Mouse (Mus musculus) lung, adult 2 months (tissue): Measurements from ENCODE around the gene Hspa5. TPM values are rescaled to one million over a fixed set of nuclear protein-coding genes. Genes with fewer than 3 reads are reported as not detected.

Experiments
- DNase-seq: peaks from one replicate; pipeline ENCODE4 v3.0.0; 2022
- H3K4me1 ChIP-seq: fragments of 200-500 bp; 2 replicates; pipeline ENCODE4 v1.6.1; 2011; ENCODE audit warnings: low read length; ENCODE audit not compliant: control insufficient read depth, insufficient read depth
- H3K4me3 ChIP-seq: fragments of 200-500 bp; replicated peaks from 2 replicates; pipeline ENCODE3; 2011; ENCODE audit warnings: low read depth, mild to moderate bottlenecking, control low read depth, low read length; ENCODE audit errors: extremely low read depth
- CTCF ChIP-seq: fragments of 200-500 bp; IDR thresholded peaks from 2 replicates; pipeline ENCODE4 v1.5.1; 2011; ENCODE audit warnings: mild to moderate bottlenecking, low read length, control low read depth; ENCODE audit not compliant: insufficient read depth
- POLR2A ChIP-seq: fragments of 200-500 bp; IDR thresholded peaks from 2 replicates; pipeline ENCODE4 v1.6.1; 2011; ENCODE audit warnings: low read depth, mild to moderate bottlenecking, control low read depth, low read length, borderline replicate concordance; ENCODE audit errors: extremely low read depth
- WGBS: fragments of 180-500 bp; shearing (Covaris S2); methylation state at CpG from one replicate; pipeline ENCODE4 v1.1.7; 2018; 5-methylcytosine and 5-hydroxymethylcytosine counted together
- polyA plus RNA-seq: library from polyadenylated mRNA; depleted of rRNA; stranded (reverse); fragments of >200 nt; gene quantifications from 2 replicates; pipeline ENCODE4 v1.2.3, GENCODE M21; 2012

Gene Hspa5
- polyA plus RNA-seq, 1 experiment: 463 TPM

- no peak for TF ChIP-seq CTCF
- no peak for TF ChIP-seq POLR2A
- DNase-seq: no peak
- 61% methylated on average over 12 of the region's 12 CpGs for WGBS
- Histone ChIP-seq H3K4me3 (no peak overlapping the region), H3K4me1 (no peaks in the 10 kb centered on the region)
These were observed 7.0 kb upstream of the Hspa5 start for GRCm38 (mm10) chr2:34764801-34765200.

DNA sequence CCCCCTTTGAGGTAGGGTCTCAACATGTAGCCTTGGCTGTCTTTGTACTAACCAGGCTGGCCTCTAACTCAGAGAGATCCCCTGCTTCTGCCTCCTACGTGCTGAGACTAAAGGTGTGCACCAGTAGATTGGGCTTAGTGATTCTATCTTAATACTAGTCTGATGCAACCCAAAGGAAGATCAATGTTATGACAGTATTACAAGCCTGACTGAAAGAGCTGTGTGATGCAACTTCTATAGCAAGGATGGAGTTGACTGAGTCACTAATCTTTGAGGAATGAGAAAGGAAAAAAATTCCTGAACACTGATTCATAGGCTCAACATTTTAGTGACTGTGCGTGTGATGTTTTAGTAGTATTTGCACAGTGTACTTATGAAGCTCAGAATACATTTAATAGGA lies 1.7 kb upstream of the Hspa5 start:
- H3K4me1 ChIP-seq: peaks cover 12% of the 10 kb centered on the region
- TF ChIP-seq CTCF (no peak), POLR2A (no peak)
- WGBS: 81% methylated on average over 2 of the region's 2 CpGs
- no peak overlapping the region for H3K4me3 ChIP-seq
- no peak for DNase-seq

DNA sequence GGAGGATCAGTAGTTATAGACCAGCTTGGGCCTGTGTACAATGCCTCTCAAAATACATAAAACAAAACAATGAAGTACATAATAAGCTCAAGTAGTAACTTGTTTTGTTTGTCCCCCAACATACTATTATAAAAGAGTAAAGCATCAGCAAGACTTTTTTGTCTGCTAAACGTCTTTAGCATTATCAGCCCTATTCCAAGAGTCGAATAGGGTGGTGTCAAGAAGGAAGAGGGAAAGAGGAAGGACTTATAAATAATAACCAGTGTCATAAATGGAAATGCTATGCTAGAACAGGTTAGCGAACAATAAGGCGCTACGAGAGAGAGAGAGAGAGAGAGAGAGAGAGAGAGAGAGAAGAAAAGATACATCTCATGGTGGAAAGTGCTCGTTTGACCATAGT lies 819 bp upstream of the Hspa5 start:
- peak overlapping the region; percentile 86 for H3K4me3 ChIP-seq
- no peak for DNase-seq
- TF ChIP-seq POLR2A: no peak
- TF ChIP-seq CTCF: no peak
- peaks cover 13% of the 10 kb centered on the region for H3K4me1 ChIP-seq
- 1% methylated on average over 6 of the region's 6 CpGs for whole genome bisulfite sequencing

DNA sequence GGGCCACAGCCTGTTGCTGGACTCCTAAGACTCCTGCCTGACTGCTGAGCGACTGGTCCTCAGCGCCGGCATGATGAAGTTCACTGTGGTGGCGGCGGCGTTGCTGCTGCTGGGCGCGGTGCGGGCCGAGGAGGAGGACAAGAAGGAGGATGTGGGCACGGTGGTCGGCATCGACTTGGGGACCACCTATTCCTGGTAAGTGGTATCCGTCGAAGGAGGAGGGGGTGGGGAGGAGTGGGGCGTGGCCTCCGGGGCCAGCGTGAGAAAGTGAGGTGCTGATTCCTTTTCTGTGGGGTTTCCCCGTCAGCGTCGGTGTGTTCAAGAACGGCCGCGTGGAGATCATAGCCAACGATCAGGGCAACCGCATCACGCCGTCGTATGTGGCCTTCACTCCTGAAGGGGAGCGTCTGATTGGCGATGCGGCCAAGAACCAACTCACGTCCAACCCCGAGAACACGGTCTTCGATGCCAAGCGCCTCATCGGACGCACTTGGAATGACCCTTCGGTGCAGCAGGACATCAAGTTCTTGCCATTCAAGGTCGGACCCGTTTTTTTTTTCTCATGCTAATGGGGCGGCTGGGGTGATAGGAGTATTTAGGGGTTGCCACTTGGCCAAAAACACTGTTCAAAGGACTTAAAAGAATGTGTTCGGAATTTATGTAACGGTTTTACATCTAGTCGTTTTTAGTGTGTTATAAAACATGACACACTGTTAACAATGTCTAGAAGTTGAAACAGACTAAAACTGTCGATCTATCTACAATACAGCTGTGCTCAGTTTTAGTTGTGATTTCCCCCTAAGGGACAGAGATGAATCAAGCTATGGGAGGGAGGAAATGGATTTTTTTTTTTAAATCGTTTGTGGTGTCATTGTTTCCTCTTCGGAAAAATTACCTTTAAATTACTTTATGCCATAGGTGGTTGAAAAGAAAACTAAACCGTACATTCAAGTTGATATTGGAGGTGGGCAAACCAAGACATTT lies 774 bp downstream of the Hspa5 start:
- no peak for DNase-seq
- peaks cover 23% of the 10 kb centered on the region for H3K4me1 ChIP-seq
- WGBS: under 1% methylated on average over 50 of the region's 50 CpGs
- peak overlapping the region; percentile 71 for H3K4me3 ChIP-seq
- TF ChIP-seq CTCF: no peak
- TF ChIP-seq POLR2A: no peak; the same call in 1 of the 2 replicates

DNA sequence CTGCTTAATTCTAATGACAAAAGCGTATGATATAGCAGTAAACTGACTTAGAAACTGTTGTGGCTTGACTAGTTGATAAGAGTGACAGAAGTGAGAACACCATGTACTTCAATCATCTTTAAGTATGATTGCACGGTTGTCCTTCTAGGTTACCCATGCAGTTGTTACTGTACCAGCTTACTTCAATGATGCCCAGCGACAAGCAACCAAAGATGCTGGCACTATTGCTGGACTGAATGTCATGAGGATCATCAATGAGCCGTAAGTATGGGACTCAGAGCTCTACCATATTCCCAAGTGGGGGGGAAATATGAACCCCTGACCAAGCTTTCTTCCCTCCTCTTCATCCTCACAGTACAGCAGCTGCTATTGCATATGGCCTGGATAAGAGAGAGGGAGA lies 1.9 kb downstream of the Hspa5 start:
- DNase-seq: no peak
- WGBS: 75% methylated on average over 4 of the region's 4 CpGs
- peaks cover 24% of the 10 kb centered on the region for H3K4me1 ChIP-seq
- TF ChIP-seq POLR2A: no peak
- TF ChIP-seq CTCF: no peak
- no peak overlapping the region for H3K4me3 ChIP-seq

GRCm38 (mm10) chr2:34774493-34774892 lies 2.7 kb downstream of the Hspa5 start:
- H3K4me3 ChIP-seq: no peak overlapping the region
- TF ChIP-seq CTCF (no peak), POLR2A (no peak)
- WGBS: 70% methylated on average over 6 of the region's 6 CpGs

GRCm38 (mm10) chr2:34777237-34777868 lies 5.6 kb downstream of the Hspa5 start:
- TF ChIP-seq CTCF: no peak
- TF ChIP-seq POLR2A: no peak
- 38% methylated on average over 1 of the region's 1 CpGs for WGBS
- H3K4me1 ChIP-seq: peaks cover 24% of the 10 kb centered on the region
- no peak for DNase-seq
- H3K4me3 ChIP-seq: no peak overlapping the region

More at GRCm38 (mm10) chr2:34774493-34774892, 2.7 kb downstream of the Hspa5 start:
- peaks cover 24% of the 10 kb centered on the region for H3K4me1 ChIP-seq
- no peak for DNase-seq

DNA sequence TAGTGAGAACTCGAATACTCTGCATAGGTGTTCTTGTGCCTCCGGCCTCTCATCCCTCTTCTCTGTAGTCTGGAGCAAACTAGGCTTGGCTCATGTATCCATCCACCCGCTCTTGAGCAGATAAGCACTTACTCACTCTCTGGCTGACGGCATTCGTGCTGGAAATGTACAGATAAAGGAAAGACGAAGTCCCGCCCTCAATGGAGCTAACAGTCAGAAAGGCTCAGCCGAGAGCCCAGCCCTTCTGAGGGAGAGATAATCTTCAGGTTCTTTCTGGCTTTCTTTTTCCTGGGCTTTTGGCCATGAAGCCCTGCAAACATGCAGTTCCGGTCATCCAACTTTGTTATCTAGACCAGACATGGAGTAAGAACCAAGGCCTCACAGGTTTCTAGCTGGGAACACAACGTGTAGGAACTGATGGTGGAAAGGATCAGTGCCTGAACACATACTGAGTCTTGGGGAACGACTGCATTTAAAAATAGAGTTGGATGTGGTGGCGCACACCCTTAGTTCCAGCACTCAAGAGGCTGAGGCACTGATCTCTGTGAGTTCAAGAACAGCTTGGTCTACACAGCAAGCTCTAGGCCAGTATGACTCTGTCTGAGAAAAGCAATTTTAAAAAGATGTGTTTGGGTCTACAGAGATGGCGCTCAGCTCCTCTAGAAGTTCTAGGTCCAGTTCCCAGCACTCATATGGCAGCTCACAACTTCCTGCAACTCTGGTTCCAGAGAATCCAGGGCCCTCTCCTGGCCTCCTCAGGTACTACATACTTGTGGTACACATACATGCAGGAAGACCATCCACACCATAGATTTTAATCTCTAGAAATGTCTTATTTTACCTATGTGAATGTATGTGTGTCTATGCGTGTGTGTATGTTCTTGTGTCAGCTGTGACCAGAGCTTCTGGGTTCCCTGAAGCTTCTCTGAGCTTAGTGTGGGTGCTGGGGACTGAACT lies 11.6 kb downstream of the Hspa5 start:
- WGBS: 85% methylated on average over 14 of the region's 14 CpGs

GRCm38 (mm10) chr2:34784085-34784484 lies 12.3 kb downstream of the Hspa5 start:
- TF ChIP-seq POLR2A (no peak), CTCF (peak; percentile 92)
- H3K4me3 ChIP-seq: no peak overlapping the region
- no peaks in the 10 kb centered on the region for H3K4me1 ChIP-seq
- WGBS: 63% methylated on average over 2 of the region's 2 CpGs
- peak; percentile 59 for DNase-seq

More for the DNA sequence above, 11.6 kb downstream of the Hspa5 start:
- Histone ChIP-seq H3K4me3 (no peak overlapping the region), H3K4me1 (no peaks in the 10 kb centered on the region)
- no peak for TF ChIP-seq POLR2A
- no peak for TF ChIP-seq CTCF
- no peak for DNase-seq
